Mouse (Mus musculus) heart, adult 9 months (tissue): Measurements from ENCODE around the gene Pgf.
"Not testable (repeated sequence)": the region's sequence is repeated elsewhere in the genome, so short reads cannot be mapped to it uniquely, and the experiment has no call there.

Experiments
- DNase-seq, 2 experiments: peaks; one replicate each; pipeline ENCODE4 v3.0.0; 2022; ENCODE audit warnings: low spot score in 2 of 2

The Pgf gene

GRCm38 (mm10) chr12:85157797-85158460, 19.7 kb downstream of the Pgf start:
- peak in 1 of 2 experiments; percentile 45 for DNase-seq

GRCm38 (mm10) chr12:85156324-85156723, 21.3 kb downstream of the Pgf start:
- DNase-seq = no peak

DNA sequence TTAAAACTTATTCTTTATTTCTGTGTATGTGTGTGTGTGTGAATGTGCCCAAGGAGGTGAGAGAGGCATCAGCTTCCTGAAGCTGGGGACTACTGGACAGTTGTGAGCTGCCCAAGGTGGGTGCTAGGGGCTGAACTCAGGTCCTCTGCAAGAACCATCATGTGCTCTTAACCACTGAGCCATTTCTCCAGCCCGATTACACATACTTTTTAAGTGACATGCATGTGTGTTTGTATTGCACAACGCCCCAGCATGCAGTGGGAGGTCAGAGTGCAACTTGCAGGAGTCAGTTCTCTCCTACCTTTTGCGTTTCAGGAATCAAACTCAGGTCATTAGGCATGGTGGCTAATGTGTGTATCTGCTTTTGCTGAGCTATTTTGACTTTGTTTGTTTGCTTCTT, 24.6 kb downstream of the Pgf start:
- no peak for DNase-seq

GRCm38 (mm10) chr12:85151002-85151774, 26.4 kb downstream of the Pgf start, which contains the start of gene Rps6kl1:
Rps6kl1 (minus strand) TSS chr12:85151264.
- DNase-seq = peak in 1 of 2 experiments; percentile 60

DNA sequence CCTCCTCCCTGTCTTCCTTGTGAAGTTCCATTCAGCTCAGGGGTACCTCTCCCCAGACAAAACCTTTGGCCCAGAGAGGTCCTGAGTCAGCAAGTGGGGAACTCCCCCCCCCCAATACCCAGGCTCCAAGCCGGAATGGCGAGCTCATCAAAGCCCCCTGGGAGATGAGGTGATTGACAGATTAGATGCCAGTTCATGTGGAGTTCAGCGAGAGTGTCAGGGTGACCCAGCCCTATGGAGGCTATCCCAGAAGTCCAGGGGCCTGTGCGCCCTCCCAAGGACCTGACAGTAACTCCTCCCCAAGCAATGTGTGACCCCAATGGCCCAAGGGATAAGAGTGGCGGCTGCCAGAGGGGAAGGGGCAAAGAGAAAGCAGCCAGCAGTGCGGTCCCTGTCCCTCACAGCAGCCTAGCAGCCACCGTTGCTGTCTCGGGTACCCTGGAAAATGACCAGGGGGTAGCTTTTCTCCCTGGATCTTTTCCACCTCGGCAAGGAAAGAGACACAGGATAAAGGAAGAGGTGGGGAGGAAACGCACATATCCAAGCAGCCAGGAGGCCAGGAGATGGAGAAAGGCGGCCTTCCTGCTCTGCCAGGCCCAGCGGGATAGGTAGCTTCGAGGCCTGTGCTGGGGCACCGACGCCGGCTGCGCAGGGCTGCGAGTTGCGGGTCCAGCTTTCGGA, 27.1 kb downstream of the Pgf start:
- peak in 1 of 2 experiments; percentile 40 for DNase-seq

GRCm38 (mm10) chr12:85146881-85147280, 30.7 kb downstream of the Pgf start:
- DNase-seq = no peak

GRCm38 (mm10) chr12:85146355-85146754, 31.2 kb downstream of the Pgf start:
- no peak for DNase-seq

GRCm38 (mm10) chr12:85145630-85146029, 32.0 kb downstream of the Pgf start:
- DNase-seq = peak; percentile 73 to 79

GRCm38 (mm10) chr12:85144821-85145220, 32.8 kb downstream of the Pgf start:
- no peak for DNase-seq

DNA sequence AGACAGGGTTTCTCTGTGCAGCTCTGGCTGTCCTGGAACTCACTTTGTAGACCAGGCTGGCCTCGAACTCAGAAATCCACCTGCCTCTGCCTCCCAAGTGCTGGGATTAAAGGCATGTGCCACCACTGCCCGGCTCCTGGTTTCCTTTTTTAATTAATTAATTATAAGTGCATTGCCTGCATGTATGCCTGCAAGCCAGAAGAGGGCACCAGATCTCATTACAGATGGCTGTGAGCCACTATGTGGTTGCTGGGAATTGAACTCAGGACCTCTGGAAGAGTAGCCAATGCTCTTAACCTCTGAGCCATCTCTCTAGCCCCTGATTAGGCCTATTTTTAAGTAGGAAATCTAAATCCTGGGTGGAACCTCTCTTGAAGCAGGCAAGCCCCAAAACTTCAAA, 33.3 kb downstream of the Pgf start:
- not testable (repeated sequence) for DNase-seq

- peak; percentile 71 to 85 for DNase-seq
Measured at GRCm38 (mm10) chr12:85142803-85143202, 34.8 kb downstream of the Pgf start.

DNA sequence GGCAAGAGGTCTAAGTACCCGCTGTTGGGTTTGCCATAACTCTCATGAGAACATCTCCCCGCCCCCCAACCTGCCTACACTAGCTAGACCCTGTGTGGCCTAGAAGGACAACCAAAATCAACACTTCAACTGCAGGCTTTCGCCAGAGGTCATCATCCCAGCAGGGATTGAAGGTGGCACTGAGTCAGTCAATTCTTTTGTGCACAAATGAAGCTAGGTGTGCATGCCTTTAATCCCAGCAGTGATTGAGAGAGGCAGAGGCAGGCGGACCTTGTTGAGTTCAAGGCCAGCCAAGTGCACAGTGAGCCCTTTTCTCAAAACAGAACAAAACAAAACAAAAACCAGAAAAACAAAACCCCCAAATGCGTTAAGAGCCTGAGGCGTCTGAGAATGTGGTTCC, 36.5 kb downstream of the Pgf start:
- no peak for DNase-seq

DNA sequence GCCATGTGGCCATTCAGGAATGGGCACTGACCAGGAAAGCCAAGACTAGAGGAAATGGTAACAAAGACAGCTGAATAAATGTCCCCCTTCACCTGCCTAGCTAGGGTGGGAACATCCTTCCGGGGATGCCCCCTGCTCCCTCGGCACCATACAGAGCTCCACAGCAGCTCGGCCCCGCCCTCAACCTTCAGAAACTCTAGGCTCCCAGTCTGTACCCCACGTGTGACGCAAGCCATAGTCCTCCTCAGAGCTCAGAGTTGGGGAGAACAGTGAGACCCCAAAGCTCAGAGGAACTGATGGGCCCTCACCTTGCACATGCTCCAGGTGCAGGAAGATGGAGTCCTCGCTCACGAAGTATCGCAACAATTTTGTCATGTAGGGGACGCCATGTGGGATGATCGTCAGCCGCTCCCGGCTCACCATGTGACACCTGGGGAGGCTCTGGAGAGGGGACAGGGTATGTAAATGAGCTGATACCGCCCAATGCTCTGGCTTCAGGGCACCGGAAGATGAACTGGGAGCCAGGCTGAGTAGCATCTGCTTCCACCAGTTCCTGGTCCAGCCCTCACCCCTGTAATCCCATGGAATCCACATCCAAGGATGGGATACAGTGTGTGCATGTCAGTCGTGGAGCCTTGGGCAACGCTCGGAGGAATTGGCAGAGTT, 37.4 kb downstream of the Pgf start:
- no peak for DNase-seq

GRCm38 (mm10) chr12:85136627-85137026, 41.0 kb downstream of the Pgf start:
- no peak for DNase-seq

DNA sequence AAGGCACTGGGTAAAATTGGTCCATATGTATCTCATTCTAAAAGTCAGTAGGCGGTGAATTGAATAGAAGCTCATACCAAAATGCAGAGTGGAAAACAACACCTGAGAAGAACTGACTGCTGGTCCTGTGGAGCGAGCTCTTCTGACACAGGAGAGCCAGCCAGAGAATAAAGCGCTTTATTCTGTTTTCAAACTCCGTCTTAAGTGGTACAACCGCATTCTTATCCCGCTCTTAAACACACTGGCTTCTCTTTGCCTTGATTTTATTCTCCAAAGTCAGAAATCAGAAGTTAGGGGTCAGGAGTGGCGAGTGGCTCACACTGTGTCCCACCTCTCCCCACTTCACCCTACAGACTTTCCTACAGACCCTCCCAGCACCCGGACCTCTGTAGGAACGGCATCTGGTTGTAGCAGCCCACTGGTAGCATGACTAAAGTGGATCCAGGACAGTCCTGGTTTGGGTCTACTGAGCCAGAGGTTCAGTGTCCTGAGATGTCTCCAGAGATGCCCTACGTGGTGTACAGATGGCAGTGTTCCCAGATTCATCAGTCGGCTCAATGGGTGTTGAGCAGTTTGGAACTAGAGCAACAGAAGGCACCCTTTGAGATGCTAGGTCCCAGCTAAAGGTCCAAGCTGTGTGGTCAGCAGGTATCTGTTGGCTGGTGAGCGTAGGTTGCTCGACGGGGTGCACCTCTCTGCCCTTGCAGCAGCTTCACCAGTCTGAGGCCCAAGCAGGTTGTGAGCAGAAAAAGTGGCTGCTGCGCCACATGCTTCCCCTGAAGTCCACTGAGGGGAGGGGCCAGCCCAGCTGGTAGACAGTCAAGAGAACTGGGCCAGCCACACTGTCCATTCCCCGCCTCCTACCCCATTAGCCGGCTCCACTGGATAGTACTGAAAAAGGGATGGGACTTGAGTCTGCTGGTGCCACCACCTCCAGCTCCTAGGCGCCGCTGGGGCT, 41.8 kb downstream of the Pgf start:
- no peak for DNase-seq

DNA sequence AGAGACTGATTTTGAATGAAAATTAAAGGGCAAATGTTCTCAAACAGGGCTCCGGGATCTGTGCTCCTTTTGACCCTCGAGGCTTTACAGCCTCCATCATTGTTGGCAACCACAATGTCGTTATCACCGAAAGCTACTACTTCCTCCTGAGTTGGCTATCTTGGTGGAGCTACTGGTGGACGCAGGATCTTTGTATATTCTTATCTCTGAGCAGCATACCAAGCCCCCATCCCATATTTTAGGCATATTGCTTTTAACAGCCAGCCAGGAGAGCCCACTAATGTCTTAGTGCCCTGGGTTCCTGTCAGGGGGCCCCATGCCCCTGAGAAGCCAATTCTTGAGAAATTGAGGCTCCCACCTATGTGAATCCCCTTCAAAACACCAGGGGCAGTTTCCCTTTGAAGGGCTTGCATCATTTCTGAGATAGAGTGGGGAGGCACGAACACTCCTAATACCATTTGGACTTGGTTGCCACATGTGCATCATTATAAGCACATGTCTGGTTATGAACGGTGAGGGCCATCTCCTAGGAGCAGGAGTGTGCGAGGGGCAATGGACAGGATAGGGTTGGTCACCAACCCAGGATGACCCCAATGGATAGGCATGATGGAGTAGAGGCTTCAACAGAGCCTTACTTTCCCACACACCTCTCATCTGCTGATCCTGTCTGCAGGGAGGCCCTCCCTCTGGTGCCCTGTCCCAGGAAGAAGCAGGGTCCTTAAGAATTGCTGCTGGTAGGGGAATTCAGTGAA, 43.4 kb downstream of the Pgf start:
- no peak for DNase-seq

- DNase-seq = no peak
Measured at GRCm38 (mm10) chr12:85131361-85131760, 46.2 kb downstream of the Pgf start.

- no peak for DNase-seq
Measured at GRCm38 (mm10) chr12:85129426-85129978, 48.1 kb downstream of the Pgf start.

DNA sequence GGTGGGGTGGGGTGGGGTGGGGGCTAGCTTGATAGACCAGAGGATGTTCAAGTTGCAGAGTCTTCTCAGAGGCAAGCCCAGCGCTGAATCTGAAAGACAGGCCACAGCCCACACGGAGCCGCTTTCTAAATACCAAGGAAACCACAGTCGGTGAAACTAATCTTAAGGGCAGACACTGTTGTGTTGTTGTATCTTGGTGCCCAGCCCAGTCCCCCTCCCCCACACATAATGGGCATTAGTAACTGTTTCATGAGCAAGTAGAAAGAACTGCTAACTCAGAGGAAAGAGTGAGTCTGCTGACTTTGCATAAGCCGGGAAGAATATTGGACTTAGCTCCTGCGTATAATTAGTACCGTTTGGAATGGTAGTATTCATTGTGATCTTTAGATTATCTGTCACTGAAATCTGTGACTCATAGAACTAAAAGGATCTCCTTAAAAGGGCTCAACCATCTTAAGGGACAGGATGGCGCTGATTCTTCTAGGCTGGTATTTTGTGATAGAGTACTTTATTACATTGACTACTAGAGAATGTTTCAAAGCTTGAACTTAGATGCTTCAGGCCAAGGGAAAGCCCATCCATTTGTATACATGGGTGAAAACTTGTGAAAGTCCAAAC, 50.5 kb downstream of the Pgf start:
- no peak for DNase-seq
